Mouse (Mus musculus): ENCODE measurements around the gene Adgrd1.
"Not testable (repeated sequence)": the region's sequence is repeated elsewhere in the genome, so short reads cannot be mapped to it uniquely, and the experiment has no call there.

Gene Adgrd1

DNA sequence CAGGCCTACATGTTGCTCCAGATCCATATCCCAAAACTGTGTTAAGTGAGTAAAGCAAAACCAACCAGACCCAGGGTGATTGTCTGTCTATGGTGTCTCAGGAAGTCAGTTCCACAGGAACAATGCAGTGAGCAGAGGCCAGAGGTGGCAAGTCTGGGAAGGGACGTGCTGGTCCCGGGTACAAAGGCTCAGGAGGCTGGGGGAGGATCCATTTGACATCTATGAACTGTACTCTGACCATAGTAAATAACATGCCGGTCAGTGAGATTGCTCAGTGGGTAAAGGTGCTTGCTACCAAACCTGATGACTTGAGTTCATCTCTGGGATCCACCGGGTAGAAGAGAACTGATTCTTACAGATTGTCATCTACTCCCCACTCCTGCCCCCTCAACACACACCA lies 3.4 kb upstream of the Adgrd1 start:
- no peak for DNase-seq (ENCODE audit: inconsistent ontology term)

GRCm38 (mm10) chr5:129094236-129094635 lies 2.3 kb upstream of the Adgrd1 start:
- no peak for DNase-seq (ENCODE audit: inconsistent ontology term)

- DNase-seq (ENCODE audit: inconsistent ontology term): no peak
Measured at GRCm38 (mm10) chr5:129104043-129104442, 7.5 kb downstream of the Adgrd1 start.

- DNase-seq (ENCODE audit: inconsistent ontology term): no peak
Measured at GRCm38 (mm10) chr5:129111729-129112128, 15.2 kb downstream of the Adgrd1 start.

- DNase-seq (ENCODE audit: inconsistent ontology term): no peak
Measured at GRCm38 (mm10) chr5:129113741-129114476, 17.4 kb downstream of the Adgrd1 start.

GRCm38 (mm10) chr5:129116299-129116698 lies 19.7 kb downstream of the Adgrd1 start:
- DNase-seq (ENCODE audit: inconsistent ontology term): no peak

DNA sequence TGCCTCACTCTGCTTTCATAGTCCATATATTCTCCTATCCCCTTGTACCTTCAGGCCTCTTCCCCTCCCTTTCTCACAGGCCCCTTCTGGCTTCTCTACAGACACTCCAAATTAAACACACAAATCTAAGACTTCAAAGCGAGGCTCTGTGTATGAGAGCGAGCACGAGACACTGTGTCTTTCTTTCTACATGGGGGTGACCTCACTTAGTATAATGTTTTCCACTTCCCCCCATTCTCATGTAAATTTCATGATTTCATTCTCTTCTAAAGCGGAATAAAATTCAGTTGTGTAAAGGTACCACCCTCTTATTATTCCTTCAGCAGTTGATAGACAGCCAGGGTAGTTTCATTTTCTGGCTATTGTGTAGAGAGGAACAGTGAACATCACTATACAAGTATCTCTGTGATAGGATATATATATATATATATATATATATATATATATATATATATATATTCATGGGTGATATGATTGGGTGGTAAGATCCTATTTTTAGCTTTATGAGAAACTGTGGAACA lies 21.1 kb downstream of the Adgrd1 start:
- DNase-seq (ENCODE audit: inconsistent ontology term): no peak

- no peak for DNase-seq (ENCODE audit: inconsistent ontology term)
Measured at GRCm38 (mm10) chr5:129118523-129118922, 22.0 kb downstream of the Adgrd1 start.

GRCm38 (mm10) chr5:129119146-129119545 lies 22.6 kb downstream of the Adgrd1 start:
- no peak for DNase-seq (ENCODE audit: inconsistent ontology term)

DNA sequence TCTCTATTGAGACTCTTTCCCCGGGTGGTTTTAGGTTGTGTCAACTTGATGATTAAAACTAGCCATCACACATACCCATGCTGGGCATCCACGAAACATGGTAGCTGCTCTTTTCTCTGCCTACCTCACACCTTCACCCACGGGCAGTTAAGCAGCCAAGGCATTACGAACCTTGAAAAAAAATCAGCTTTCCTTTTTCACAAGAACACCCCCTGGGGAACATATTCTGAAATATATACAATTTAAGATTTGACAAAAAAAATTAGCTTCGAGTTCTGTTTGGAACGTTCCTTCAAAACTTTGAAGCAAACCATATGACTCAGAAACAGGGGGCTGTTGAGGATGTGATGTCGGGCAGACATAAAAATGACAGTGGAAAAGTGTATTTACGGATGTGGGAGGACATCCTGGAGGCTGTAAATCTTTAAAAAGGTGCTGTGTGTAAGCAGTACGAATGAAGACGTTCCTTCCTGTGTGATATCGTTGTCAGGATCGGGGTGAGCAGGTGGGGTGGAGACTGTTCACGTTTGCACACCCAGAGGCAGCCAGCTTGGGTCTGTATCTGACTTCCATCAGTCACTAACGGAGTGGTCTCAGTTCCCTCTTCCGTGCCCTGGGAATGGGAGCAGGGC lies 25.2 kb downstream of the Adgrd1 start:
- DNase-seq (ENCODE audit: inconsistent ontology term): no peak

GRCm38 (mm10) chr5:129122491-129122890 lies 25.9 kb downstream of the Adgrd1 start:
- no peak for DNase-seq (ENCODE audit: inconsistent ontology term)

DNA sequence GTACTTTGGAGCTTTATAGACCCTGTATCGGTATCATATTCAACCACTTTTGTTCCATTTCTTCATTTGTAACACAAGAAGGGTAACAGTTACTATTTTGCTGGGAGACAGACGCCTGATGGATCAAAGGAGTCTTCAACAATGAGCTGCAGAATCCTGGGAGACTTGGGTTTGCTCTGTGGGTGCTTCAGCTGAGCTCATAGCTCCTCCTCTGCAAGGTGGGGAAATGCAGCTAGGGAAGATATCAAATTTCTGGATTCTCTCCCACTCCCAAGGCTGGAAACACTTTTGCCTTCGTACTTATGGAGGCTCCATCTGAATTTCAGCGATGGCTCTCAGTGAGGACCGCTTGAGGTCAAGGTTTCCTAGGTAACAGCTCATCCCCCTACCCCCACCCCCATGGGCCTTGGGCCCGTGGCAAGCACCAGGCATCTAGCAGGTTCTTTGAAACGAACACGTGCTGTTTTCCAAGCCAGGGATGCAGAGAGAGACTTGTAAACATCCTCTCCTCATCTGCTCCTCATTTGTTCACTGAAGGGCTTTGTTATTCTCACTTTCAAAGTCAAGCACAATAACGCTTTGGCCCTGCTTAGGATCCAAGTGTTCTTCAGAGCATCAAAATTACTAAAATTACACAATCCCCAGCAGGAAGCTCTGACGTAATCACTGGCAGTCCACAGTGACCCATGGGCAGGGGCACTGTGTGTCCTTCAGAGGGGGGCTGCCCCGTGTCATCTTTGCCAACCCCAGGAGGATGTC lies 27.7 kb downstream of the Adgrd1 start:
- no peak for DNase-seq (ENCODE audit: inconsistent ontology term)

GRCm38 (mm10) chr5:129128310-129128709 lies 31.8 kb downstream of the Adgrd1 start:
- DNase-seq (ENCODE audit: inconsistent ontology term): not testable (repeated sequence)

- no peak for DNase-seq (ENCODE audit: inconsistent ontology term)
Measured at GRCm38 (mm10) chr5:129130301-129130700, 33.8 kb downstream of the Adgrd1 start.

GRCm38 (mm10) chr5:129137405-129137804 lies 40.9 kb downstream of the Adgrd1 start:
- no peak for DNase-seq (ENCODE audit: inconsistent ontology term)

- DNase-seq (ENCODE audit: inconsistent ontology term): no peak
Measured at GRCm38 (mm10) chr5:129138576-129138975, 42.0 kb downstream of the Adgrd1 start.

- no peak for DNase-seq (ENCODE audit: inconsistent ontology term)
Measured at GRCm38 (mm10) chr5:129142801-129143200, 46.3 kb downstream of the Adgrd1 start.

DNA sequence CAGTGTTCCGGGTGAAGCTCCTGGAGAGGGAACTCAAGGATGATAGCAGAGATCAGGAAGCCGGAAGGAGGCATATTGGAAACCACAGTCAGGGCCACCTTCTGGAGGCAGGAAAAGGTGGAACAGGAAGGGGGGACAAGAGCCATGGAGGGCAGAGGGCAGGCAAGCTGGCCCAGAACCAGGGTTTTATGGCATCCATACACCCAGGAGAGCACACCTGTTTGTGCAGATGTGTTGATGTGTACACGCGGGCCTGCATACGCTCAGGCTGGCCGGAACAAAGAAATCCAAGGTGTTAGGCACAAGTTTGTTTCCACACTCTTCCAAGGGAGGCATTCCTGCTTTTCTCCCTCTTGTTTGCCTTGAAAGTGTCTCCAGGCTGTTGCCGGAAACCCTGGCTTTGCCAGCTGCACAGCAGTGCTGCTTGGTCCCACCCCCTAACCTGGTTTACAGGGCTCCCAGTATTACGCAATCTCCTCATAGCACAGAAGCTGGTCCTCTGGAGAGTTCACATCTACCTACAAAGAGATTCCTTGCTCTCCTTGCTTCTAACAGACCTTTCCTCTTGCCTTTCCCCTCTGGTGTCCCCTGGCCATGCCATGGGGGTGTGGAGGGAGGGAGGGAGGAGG lies 48.9 kb downstream of the Adgrd1 start:
- DNase-seq (ENCODE audit: inconsistent ontology term): no peak

DNA sequence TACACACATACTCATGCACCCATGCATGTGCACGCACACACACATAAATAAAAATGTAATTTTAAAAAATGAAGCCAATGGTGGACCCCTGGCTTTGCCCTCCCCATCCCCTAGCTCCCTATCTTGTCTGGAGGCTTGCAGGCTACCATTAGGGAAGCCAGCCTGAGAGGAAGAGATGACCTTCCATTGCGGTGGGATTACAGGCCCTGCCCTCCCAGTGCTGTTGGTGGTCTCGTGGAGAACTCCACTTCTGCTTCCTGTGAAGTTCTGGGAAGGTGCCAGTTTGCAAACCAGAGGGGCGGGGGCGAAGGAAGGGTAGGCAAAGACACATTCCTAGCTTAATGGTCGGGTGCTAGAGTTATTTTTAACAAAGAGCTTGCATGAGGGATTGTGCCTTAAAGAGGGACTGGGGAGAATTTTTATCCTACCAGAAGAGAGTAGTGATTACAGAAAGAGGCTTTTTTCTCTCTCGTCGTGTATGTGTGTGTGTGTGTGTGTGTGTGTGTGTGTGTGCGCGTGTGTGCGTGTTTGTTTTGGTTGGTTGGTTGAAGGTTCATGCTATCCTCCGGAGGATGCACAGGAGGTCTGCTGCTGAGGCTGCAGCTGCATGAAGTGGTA lies 50.5 kb downstream of the Adgrd1 start:
- no peak for DNase-seq (ENCODE audit: inconsistent ontology term)

- no peak for DNase-seq (ENCODE audit: inconsistent ontology term)
Measured at GRCm38 (mm10) chr5:129148485-129148884, 51.9 kb downstream of the Adgrd1 start.
